Mouse (Mus musculus): ENCODE data around the gene Ier5.

Gene Ier5

GRCm38 (mm10) chr1:155098486-155099279, 753 bp downstream of the Ier5 start:
- DNase-seq (ENCODE audit: low spot score), result peak; percentile 41

DNA sequence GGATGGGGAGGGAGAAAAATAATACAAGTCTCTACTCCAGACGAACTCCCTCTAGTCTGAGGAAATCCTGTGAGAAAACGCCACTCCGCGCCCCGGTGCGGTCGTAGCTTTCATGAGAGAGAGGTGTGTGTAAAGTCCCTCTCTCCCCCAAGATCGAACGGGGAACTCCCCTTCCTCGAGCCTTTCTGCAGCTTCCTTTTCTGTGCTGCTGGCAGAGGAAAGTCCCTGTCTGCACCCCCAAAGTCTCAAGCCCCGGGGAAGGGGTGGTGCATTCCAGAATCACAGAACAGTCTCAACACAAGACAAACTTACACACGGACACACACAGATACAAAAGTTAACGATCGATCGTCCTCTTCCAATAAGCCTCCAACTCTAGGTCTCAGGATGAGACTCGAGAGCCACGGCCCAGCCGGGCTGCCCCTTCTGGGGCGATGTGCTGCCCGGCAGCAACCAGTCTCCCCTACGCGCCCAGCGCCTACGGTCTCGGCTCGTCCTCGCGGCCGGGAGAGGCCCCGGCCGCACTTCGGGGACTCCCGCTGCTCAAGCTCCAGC, 1.4 kb downstream of the Ier5 start:
- peak; percentile 60 for DNase-seq (ENCODE audit: low spot score)

DNA sequence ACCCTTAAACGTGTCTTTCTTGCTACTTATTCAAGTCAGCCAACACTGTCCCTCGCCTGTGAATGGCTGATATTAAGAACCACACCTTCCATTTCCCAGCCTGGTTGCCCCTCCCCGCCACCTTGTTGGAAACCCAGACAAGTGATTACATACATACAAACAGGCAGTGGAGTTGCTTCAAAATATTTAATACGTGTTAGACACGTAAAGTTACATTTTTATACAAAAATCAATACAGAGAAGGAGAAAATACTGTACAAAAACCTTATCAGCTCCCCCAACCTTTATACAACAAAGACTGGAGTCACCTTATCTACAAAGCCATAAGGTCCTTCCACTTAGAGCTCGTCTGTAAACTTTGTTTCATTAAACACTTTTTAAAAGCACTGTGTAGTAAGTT, 2.1 kb downstream of the Ier5 start:
- DNase-seq (ENCODE audit: low spot score), result peak; percentile 88

DNA sequence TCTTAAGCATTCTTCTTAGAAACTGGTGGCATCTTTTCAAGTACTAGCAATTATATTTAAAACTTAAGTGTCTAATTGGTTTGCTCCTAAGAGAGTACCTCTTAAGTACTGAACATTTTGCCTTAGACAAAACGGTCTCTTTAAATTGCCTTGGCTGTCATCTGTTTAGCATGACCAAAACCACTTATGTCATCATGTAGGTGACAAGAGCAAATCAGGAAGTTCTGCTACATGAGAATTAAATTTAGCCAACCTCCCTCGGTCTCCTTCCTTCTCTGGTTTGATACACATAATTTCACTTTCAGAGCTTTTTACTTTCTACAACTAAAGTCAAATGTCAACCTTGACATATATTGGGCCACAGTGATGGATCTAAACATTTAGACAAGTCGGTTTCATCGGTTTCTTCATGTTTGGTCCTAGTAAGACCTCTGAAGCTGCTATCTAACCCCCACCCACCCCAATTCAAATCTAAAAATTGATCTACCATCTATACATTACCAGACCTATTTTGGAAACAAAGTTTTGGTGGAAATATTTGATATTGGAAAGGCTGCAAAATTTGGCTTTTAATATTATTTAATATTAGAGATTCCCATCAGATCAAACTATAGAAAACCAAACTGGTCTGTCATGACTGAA, 2.7 kb downstream of the Ier5 start:
- peak; percentile 18 for DNase-seq (ENCODE audit: low spot score)

- DNase-seq (ENCODE audit: low spot score), result no peak
These were observed 5.3 kb downstream of the Ier5 start for GRCm38 (mm10) chr1:155093971-155094707.

GRCm38 (mm10) chr1:155093145-155093791, 6.2 kb downstream of the Ier5 start:
- no peak for DNase-seq (ENCODE audit: low spot score)

DNA sequence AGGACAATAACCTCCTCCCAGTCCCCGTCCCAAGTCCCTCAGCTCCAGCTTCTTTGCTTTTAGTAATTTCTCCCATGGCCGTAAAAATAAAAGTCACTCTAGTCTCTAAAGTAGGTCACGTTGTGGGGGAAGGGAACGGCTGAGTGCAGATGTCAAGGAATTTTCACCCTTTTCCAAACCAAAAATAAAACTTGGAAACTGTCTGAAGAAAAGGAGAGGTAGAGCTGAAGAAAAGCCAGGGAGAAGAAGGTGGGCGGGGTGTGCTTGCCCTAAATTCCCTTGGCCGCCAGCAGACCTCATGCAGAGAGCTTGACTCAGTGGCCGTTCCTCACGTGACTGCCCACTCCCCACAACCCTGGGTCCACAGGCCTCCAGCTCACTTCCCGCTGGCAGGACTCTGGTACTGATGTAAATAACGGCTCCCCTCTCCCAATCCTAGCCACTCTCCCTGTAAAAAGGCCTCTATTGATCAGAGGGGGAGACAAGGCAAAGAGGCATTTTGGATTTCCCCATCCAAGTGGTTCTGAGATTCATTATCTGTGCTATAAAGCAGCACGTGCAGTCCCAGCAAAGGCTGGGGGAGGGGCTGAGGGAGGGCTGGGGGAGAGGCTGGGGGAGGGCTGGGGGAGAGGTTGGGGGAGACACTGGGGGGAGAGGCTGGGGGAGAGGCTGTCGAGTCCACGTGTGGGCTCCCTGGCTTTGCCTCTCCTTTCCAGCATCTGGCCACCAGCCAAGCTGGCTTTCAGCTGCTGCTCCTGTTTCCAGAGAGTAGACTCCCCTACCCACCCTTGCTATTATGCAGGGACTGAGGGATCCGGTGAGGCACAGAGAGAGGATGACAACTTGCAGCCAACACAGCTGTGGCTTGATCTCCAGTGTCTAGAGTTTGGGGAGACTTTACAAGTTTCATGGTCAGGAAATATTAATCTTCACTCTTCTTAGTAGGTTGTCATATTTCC, 7.3 kb downstream of the Ier5 start:
- no peak for DNase-seq (ENCODE audit: low spot score)

GRCm38 (mm10) chr1:155091374-155091841, 8.0 kb downstream of the Ier5 start:
- DNase-seq (ENCODE audit: low spot score), result no peak

- no peak for DNase-seq (ENCODE audit: low spot score)
These were observed 8.7 kb downstream of the Ier5 start for GRCm38 (mm10) chr1:155090736-155091135.

GRCm38 (mm10) chr1:155090327-155090726, 9.1 kb downstream of the Ier5 start:
- DNase-seq (ENCODE audit: low spot score), result no peak

DNA sequence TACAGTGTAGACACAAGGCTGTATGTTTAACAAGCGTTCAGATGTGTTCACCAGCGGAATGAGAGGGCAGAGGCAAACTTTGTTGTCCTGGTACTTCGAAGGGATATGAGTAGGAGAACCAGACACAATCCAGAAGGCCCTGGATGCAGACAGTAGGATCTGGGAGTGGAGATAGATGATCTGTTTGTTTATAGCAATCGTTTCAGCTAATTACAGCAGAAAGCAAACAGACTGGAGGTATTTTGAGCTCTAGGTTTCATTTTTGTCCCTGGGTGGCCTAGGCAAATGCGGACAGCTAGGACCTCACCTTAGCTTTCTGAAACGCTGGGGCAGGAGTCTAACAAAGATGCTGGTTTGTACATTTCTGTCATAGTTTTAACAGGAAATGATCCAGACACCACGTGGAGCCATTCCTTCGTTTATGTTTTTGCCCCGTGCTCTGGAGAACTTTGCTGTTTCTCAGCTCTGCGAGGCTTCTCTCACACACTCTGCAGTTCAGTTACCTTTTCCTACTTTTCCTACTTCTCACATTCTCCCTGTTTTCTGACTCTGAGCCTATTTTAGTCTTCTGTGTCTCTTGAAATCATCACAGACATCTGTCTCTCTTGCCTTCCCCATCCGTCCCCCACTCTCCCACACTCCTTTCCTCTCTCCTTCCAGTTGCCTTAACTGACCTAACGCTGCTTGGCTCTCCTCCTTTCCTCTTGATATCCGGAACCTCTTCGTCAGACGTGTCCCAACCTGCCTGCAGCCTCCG, 10.4 kb downstream of the Ier5 start:
- no peak for DNase-seq (ENCODE audit: low spot score)

GRCm38 (mm10) chr1:155088046-155088445, 11.4 kb downstream of the Ier5 start:
- no peak for DNase-seq (ENCODE audit: low spot score)

DNA sequence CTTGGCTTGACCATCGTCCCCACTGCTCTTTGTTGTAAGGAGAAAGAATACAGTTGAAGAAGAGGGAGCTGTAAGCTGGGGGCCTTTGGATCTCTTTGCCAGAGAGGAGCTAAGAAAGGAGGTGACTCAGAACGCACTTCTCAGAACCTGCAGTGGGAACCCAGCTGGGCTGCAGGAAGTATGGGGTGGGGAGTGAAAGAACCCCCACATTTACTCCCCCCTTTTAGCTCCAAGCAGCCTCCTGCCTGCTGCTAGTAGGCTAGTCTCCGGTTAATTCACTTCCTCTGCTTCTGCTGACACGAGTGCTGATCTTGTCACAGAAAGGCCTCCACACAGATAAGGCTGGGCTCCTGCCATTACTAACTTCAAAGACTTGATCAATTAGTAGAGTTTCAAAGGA, 12.5 kb downstream of the Ier5 start:
- DNase-seq (ENCODE audit: low spot score), result no peak

DNA sequence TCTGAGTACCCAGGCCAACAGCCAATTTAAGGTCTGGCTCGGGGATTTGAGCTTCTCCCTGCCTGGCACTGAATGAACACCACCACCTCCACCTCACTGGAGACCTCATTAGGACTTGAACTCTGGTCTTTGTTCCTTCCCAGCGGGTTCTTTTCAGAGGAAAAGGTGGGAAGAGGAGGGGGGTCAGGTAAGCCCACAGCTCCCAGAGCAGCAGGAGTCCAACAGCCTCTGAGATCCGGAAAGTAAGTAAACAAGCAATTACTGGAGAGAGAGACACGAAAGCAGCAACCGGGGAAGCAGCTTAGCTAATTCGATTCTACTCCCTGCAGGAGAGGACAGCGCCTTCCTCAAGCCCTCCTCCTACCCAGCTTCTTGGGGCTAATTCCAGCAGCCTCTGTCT, 13.0 kb downstream of the Ier5 start:
- no peak for DNase-seq (ENCODE audit: low spot score)

GRCm38 (mm10) chr1:155084839-155085238, 14.6 kb downstream of the Ier5 start:
- DNase-seq (ENCODE audit: low spot score), result no peak

DNA sequence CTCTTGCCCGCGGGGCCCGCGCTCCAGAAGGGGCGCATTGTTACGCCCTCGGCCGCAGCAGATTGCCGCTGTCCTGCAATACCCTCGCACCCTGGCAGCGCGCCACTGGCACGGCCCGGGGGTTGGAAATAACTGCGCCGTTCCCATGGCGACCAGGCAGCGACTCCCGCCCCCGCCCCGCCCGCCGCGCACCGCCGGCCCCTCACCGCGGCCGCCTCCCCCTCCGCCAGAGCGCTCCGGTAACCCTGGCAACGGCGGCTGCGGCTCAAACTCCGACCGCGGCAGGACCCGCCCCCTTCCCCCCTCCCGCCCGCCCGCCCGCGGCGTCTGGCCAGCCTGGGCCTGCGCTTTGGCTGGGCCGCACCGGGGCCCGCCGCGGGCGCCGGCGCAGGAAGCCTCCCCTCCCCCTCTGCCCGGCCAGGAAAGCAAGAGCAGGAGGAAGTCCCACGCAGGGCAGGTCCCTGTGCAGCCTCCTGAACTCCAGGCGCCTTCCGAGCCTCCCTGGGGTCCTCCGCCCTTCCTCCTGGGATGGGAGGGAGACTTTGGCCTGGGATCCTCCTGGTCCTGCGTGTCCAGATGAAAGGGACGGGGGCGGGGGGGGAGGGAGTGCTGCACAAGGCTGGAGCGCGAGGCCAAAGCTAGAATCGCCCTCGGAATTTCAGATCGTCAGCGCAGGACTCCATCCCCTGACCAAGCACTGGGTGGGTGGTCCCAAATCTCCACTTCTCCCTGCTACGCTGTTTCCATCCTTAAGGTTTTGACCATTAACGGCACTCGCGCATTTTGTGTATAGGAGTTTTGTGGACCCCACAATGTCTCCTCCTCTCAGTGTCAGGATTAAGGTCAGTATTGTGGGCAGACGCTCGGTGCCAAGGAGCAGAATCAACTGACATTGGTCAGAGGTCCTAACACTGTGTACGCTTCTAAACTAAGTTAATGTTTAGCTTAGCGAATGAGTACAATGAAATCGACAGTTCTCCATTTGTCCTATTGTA, 15.9 kb downstream of the Ier5 start:
- peak; percentile 50 for DNase-seq (ENCODE audit: low spot score)

DNA sequence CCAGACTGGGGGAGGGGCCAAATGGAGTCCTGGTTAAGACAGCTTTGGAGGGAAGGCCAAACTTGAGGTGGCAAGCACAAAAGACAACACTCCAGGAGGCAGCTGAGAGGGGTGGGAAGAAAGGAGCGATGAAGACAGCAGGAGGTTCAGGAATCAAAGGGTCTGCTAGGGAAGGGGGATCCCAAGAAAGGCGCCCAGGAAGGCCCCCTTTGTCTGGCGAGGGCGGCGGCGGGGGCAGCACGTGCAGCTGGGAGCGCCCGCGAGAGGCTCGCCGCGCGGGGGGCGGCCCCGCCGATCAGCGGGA, 16.5 kb downstream of the Ier5 start:
- DNase-seq (ENCODE audit: low spot score), result no peak

DNA sequence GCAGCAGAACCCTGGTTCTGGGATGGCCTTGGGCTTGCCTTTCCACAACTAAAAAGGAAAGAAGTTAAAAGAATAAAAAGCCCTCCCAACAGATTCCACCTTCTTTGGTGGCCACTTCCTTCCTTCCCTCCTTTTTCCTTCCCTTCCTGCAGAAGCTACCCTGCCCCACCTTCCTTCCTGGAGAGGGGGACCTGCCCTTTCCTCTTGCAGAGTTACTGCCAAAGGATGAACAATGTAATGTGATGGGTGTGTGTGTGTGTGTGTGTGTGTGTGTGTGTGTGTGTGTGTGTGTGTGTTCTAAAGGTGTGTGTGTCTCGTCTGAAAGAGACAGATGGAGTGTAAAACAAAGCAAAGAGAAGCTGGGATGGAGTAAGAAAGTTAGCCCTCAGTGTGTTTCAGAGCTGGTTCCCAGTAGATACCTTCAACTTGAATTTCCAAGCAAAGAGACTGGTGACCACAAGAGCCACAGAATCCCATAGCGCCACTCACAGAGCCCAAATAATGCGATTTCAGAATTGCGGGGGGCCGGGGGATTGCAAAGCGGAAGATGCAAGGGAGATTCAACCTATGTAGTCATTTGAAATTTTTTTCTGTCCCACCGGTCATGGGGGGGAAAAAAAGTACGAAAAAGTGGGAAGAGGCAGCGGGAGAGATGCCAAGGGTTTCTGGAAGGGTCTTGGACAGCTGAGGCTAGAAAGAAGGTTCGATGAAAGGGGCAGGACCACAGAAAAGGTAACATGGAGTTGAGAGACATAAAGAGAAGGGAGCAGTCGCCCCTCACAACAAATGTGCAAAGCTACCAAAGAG, 17.1 kb downstream of the Ier5 start:
- DNase-seq (ENCODE audit: low spot score), result no peak
